Mouse (Mus musculus) small intestine, adult 10 weeks (tissue): Measurements from ENCODE around the gene Aen. TPM values are rescaled to one million over a fixed set of nuclear protein-coding genes. Genes with fewer than 3 reads are reported as not detected.

Source experiments
- polyA plus RNA-seq: library from polyadenylated mRNA; stranded (reverse); fragments of 350-450 nt; fragmentation: Illumina TruSeq; extraction: RNeasy Lipid Tissue Mini Kit (QIAGEN cat#74804); gene quantifications from one replicate; pipeline ENCODE4 v1.2.3, GENCODE M21; 2014; ENCODE audit warnings: low replicate concordance

Aen gene
- polyA plus RNA-seq: 4.9 TPM

GRCm38 (mm10) chr7:78895653-78896333 lies at the start of gene Aen:
Gene Aen (plus strand): TSS chr7:78895854.

GRCm38 (mm10) chr7:78846737-78847434 lies 48.8 kb upstream of the Aen start, which contains the start of gene Det1:
Gene Det1 (minus strand): TSS chr7:78847263.

GRCm38 (mm10) chr7:78912974-78913474 lies 17.4 kb downstream of the Aen start, which contains the start of gene Isg20:
Gene Isg20 (plus strand): TSS chr7:78913424.

Other genes with a start within 250 kb of the Aen start
- gene Ntrk3, start 157.8 kb upstream of the Aen start, polyA plus RNA-seq: 1.3 TPM
- gene Mrps11, start 112.7 kb upstream of the Aen start, polyA plus RNA-seq: 2.0 TPM
- 5.2 TPM for gene Mrpl46, start 112.3 kb upstream of the Aen start, polyA plus RNA-seq
- 4.6 TPM for gene Det1, start 48.6 kb upstream of the Aen start, polyA plus RNA-seq
- gene Isg20, start 17.6 kb downstream of the Aen start, polyA plus RNA-seq: 0.71 TPM
- gene Acan, start 157.6 kb downstream of the Aen start, polyA plus RNA-seq: not detected
- not detected for gene Hapln3, start 235.2 kb downstream of the Aen start, polyA plus RNA-seq